Mouse (Mus musculus) liver, adult 2 months (tissue): ENCODE data around the gene Katnb1.

ENCODE experiments used
- CTCF ChIP-seq: fragments of 200-500 bp; IDR thresholded peaks from 2 replicates; pipeline ENCODE4 v1.5.1; 2011; ENCODE audit warnings: low read depth, low read length, control low read depth
- POLR2A ChIP-seq: fragments of 200-500 bp; IDR thresholded peaks from 2 replicates; pipeline ENCODE4 v1.6.1; 2011; ENCODE audit warnings: low read length, control low read depth; ENCODE audit not compliant: insufficient read depth; ENCODE audit errors: extremely low read depth

DNA sequence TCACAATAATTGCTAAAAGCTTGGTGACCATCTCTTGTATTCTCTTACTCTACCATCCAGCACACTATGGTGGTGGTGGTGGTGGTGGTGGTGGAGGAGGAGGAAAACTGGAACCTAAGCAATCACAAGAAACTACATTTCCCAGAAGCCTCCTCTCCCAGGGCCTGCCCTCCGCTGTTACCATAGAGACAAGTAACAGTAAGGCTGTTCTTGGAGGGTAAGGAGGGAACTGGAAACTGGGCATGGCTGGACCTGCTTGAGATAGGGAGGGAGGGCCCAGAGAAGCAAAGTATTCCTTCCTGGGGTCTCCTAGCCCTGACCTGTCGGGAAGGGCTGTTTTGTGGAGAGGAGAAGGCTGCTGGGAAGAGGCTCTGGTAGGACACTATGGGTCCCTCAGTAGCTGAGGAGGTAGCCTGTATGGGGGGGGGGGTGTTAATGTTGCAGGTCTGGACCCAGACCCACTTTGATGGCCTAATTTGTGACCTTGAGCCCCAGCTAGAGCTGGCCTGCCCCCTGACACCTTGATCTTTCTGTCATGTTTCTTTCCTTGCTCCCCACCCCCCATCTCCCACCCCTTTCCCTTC lies 26.0 kb upstream of the Katnb1 start, which contains the start of gene Drc7:
- TF ChIP-seq POLR2A = no peak
- TF ChIP-seq CTCF = no peak
